Mouse (Mus musculus): Measurements from ENCODE around the gene Snrnp27.

DNA sequence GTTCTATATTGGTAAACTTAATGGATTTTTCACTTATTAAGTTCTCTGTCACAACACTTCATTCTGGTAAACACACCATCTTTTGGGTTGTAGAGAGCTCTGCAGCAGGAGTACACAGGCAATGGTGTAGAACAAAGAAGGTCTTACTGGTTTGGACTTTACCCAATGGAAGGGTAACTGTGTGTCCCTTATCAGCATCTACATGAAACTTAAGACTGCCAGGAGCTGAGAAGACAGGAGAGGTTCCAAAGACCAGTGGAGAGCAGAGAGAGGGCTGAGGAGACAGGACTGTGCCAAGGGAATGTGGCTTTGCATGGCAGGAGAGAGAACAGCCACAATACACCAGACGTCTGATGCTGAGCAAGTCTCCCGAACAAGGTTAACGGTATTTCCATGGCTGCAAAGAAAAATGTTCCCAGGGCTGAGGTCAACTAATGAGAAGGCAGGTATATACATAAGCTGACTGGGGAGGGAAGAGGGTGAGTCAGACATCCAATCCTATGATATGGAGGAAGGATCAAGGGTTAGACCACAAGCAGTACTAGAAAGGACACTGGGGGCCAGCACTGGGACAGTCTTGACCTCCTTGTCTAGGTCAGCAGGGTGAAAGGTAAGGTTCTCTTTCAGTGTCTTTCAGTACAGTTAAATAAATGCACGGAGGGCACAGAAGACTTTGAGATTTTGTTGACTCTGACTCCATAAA lies 23.9 kb upstream of the Snrnp27 start:
- TF ChIP-seq EP300 (IDR thresholded peaks at IDR 0.05; ENCODE audit: low read depth) (no peak), CTCF (IDR thresholded peaks at IDR 0.05; ENCODE audit: low read depth) (no peak)
